Mouse (Mus musculus) stomach, postnatal 0 days (tissue): ENCODE results near the gene Mgat5b. TPM values are rescaled to one million over a fixed set of nuclear protein-coding genes. Genes with fewer than 3 reads are reported as not detected.

Experiments used
- ATAC-seq: fragments of 200-750 bp; cut with Nextera tagmentation; 2 replicates; pipeline ENCODE4 v1.8.0; 2017; ENCODE audit not compliant: low FRiP score, low TSS enrichment
- DNase-seq: peaks from one replicate; pipeline ENCODE4 v3.0.0-alpha.2; 2016; ENCODE audit warnings: low spot score
- H3K27ac ChIP-seq: fragments of 300-500 bp; sonication (generic); replicated peaks from 2 replicates; pipeline ENCODE4 v1.5.1; 2014; ENCODE audit warnings: mild to moderate bottlenecking, control low read depth
- H3K27me3 ChIP-seq: fragments of 300-500 bp; sonication (generic); 2 replicates; pipeline ENCODE4 v1.6.1; 2014; ENCODE audit warnings: low read length; ENCODE audit not compliant: control insufficient read depth, insufficient read depth
- H3K36me3 ChIP-seq: fragments of 300-500 bp; sonication (generic); 2 replicates; pipeline ENCODE4 v1.6.1; 2014; ENCODE audit warnings: low read length, mixed read lengths; ENCODE audit not compliant: control insufficient read depth, insufficient read depth
- H3K4me1 ChIP-seq: fragments of 300-500 bp; sonication (generic); replicated peaks from 2 replicates; pipeline ENCODE4 v1.6.1; 2014; ENCODE audit warnings: antibody characterized with exemption; ENCODE audit not compliant: control insufficient read depth, insufficient read depth
- H3K4me2 ChIP-seq: fragments of 300-500 bp; sonication (generic); replicated peaks from 2 replicates; pipeline ENCODE4 v1.6.1; 2014; ENCODE audit warnings: low read depth, mild to moderate bottlenecking, control low read depth, moderate library complexity
- H3K4me3 ChIP-seq: fragments of 300-500 bp; sonication (generic); 2 replicates; pipeline ENCODE4 v1.5.1; 2014; ENCODE audit warnings: low read depth, low read length, control low read depth
- H3K9ac ChIP-seq: fragments of 300-500 bp; sonication (generic); 2 replicates; pipeline ENCODE4 v1.6.1; 2014; ENCODE audit warnings: mild to moderate bottlenecking, low read length, control low read depth, mixed read lengths
- H3K9me3 ChIP-seq: fragments of 300-500 bp; sonication (generic); 2 replicates; pipeline ENCODE4 v1.6.1; 2016; ENCODE audit warnings: low read length; ENCODE audit not compliant: control insufficient read depth
- CTCF ChIP-seq: IDR thresholded peaks from 2 replicates; pipeline ENCODE4 v1.5.1; 2016; ENCODE audit warnings: antibody characterized with exemption, low read depth, mild to moderate bottlenecking, moderate library complexity
- EP300 ChIP-seq: optimal IDR thresholded peaks from 2 replicates; pipeline ENCODE3; 2016; ENCODE audit warnings: antibody characterized with exemption
- WGBS: fragments of 180-500 bp; shearing (Covaris S2); extraction: QIAGEN DNeasy Blood & Tissue Kit; methylation state at CpG from one replicate; pipeline ENCODE4 v1.1.7; 2014; 5-methylcytosine and 5-hydroxymethylcytosine counted together
- polyA plus RNA-seq: library from polyadenylated mRNA; unstranded; fragments of >200 nt; fragmentation: Nextera tagmentation; extraction: Ambion mirVana; gene quantifications from 2 replicates; pipeline ENCODE4 v1.2.1, GENCODE M21; 2015

Gene Mgat5b
- polyA plus RNA-seq, 1 experiment from 2014 or later = 0.30 TPM

DNA sequence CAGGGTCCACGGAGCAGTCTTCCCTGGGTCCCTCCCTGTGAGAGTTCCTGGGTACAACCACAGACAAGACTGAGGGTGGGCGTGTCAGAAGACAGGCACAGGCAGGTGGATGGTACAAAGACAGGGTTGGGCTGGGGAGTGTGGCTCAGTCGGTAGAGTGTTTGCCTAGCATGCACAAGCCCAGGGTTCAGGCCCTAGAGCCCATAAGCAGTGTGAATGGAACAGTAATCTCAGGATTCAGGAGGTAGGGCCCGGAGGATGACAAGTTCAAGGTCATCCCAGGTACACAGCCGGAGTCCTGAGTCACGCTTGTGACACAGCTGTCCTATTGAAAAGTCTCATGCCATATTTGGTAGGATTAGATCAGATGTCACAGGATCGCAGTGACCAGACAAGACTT is 55.7 kb downstream of the Mgat5b start:
- H3K36me3 ChIP-seq = no peaks in the 10 kb centered on the region
- no peak overlapping the region for H3K4me3 ChIP-seq
- DNase-seq (no peak), ATAC-seq (no peak)
- TF ChIP-seq CTCF (no peak), EP300 (no peak)
- no peak overlapping the region for H3K9ac ChIP-seq
- WGBS = 74% methylated on average over 7 of the region's 7 CpGs
- H3K27ac ChIP-seq = no peak overlapping the region
- H3K27me3 ChIP-seq = no peaks in the 10 kb centered on the region
- no peaks in the 10 kb centered on the region for H3K4me1 ChIP-seq
- H3K4me2 ChIP-seq = no peak overlapping the region
- H3K9me3 ChIP-seq = no peaks in the 10 kb centered on the region

DNA sequence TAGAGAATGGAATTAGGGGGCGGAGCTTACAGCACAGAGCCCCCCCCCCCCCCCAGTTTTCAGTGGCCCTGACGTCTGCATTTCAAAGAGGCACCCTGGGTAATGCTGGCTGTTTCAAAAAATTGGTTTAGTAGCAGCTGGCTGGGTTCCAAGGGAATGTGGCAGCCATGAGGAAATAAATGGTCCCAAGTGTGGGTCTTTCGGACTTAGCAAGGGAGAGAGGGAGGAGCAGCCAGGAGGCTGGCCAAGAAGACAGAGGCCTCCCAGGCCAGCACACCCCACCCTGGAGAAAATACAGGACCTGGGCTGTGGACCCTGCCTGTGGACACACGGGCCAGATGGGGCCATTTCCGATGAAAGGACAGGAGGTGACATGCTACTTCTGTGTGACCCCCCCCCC is 61.6 kb downstream of the Mgat5b start:
- ATAC-seq (peak; percentile 64; the same call in 1 of the 2 replicates), DNase-seq (peak; percentile 25)
- 0 out of 2 replicates have a peak overlapping the region, but pooled peaks have one; percentile 18 for H3K9ac ChIP-seq
- H3K4me1 ChIP-seq = no peaks in the 10 kb centered on the region; the same call in 1 of the 2 replicates
- no peaks in the 10 kb centered on the region for H3K36me3 ChIP-seq
- no peak overlapping the region for H3K27ac ChIP-seq
- WGBS = 30% methylated on average over 5 of the region's 5 CpGs
- H3K9me3 ChIP-seq = no peaks in the 10 kb centered on the region
- H3K4me3 ChIP-seq = no peak overlapping the region
- TF ChIP-seq CTCF = no peak
- TF ChIP-seq EP300 = no peak
- no peak overlapping the region for H3K4me2 ChIP-seq
- H3K27me3 ChIP-seq = no peaks in the 10 kb centered on the region

DNA sequence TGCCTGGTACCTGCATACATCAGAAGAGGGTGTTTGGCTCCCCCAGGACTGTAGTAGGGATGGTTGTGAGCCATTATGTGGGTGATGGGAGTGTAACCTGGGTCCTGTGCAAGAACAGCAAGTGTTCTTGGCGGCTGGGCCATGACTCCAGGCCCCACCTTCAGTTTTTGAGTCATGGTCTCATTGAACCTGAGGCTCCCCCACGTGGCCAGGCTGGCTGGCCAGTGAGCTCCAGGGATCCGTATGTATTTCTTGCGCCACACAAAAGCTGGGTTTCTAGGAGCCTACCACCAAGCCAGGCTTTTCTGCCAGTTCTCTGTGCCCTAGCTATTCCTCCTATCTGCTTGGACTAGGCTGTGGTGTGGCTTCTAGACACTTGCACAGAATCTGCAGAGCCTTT is 63.9 kb downstream of the Mgat5b start:
- ATAC-seq (no peak), DNase-seq (no peak)
- H3K9me3 ChIP-seq = no peaks in the 10 kb centered on the region
- no peak overlapping the region for H3K4me3 ChIP-seq
- H3K4me2 ChIP-seq = no peak overlapping the region
- no peaks in the 10 kb centered on the region; the same call in 1 of the 2 replicates for H3K4me1 ChIP-seq
- no peaks in the 10 kb centered on the region for H3K36me3 ChIP-seq
- H3K27ac ChIP-seq = no peak overlapping the region
- 53% methylated on average over 4 of the region's 4 CpGs for WGBS
- no peak overlapping the region for H3K9ac ChIP-seq
- TF ChIP-seq EP300 (no peak), CTCF (peak; percentile 22; the same call in 1 of the 2 replicates)
- no peaks in the 10 kb centered on the region for H3K27me3 ChIP-seq

- ATAC-seq = peak; percentile 36; the same call in 1 of the 2 replicates
- H3K36me3 ChIP-seq = no peaks in the 10 kb centered on the region
- 75% methylated on average over 15 of the region's 15 CpGs for WGBS
These were observed 67.1 kb downstream of the Mgat5b start for GRCm38 (mm10) chr11:116985504-116986385.

DNA sequence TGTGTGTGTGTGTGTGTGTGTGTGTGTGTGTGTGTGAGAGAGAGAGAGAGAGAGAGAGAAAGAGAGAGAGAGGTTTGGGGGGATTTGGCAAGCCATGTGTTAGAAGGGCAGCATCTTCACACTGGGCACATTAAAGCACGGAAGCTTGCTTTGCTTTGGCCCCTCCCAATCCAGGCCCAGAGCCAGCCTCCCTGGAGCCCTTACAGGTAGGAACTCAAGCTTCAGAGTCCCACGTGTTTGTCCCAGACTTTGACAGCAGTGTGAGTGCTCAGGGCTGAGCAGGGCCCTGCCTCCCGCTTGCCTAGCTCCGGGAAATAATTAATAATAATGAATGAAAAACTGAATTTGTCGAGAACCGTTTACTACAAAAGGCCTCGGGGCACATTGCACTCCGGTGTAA is 69.5 kb downstream of the Mgat5b start:
- ATAC-seq = no peak

More at GRCm38 (mm10) chr11:116985504-116986385, 67.1 kb downstream of the Mgat5b start:
- Histone ChIP-seq H3K27ac (no peak overlapping the region), H3K4me3 (no peak overlapping the region), H3K9ac (no peak overlapping the region), H3K9me3 (no peaks in the 10 kb centered on the region), H3K4me2 (no peak overlapping the region), H3K27me3 (no peaks in the 10 kb centered on the region), H3K4me1 (no peaks in the 10 kb centered on the region; the same call in 1 of the 2 replicates)
- DNase-seq = peak; percentile 19
- no peak for TF ChIP-seq EP300
- no peak for TF ChIP-seq CTCF

GRCm38 (mm10) chr11:116990231-116990630 is 71.6 kb downstream of the Mgat5b start:
- TF ChIP-seq EP300 = no peak
- TF ChIP-seq CTCF = no peak
- Histone ChIP-seq H3K27ac (no peak overlapping the region), H3K9ac (no peak overlapping the region), H3K4me2 (no peak overlapping the region), H3K36me3 (no peaks in the 10 kb centered on the region), H3K4me3 (no peak overlapping the region), H3K4me1 (no peaks in the 10 kb centered on the region), H3K27me3 (0 out of 2 replicates have a peak, but pooled peaks cover 2% of the 10 kb centered on the region), H3K9me3 (no peaks in the 10 kb centered on the region)
- no peak for DNase-seq
- ATAC-seq = no peak
- 41% methylated on average over 7 of the region's 7 CpGs for whole genome bisulfite sequencing

More for the DNA sequence above, 69.5 kb downstream of the Mgat5b start:
- H3K4me3 ChIP-seq = no peak overlapping the region
- no peaks in the 10 kb centered on the region for H3K9me3 ChIP-seq
- H3K36me3 ChIP-seq = no peaks in the 10 kb centered on the region
- WGBS = 43% methylated on average over 8 of the region's 8 CpGs
- no peak for DNase-seq
- no peaks in the 10 kb centered on the region for H3K4me1 ChIP-seq
- no peak overlapping the region for H3K4me2 ChIP-seq
- H3K9ac ChIP-seq = no peak overlapping the region
- no peak for TF ChIP-seq EP300
- no peak for TF ChIP-seq CTCF
- no peak overlapping the region for H3K27ac ChIP-seq
- no peaks in the 10 kb centered on the region for H3K27me3 ChIP-seq
